Mouse (Mus musculus) retina, adult 2 months (tissue): ENCODE measurements at regions not wholly inside any gene's neighbourhood (a gene's known extent, or its start where the extent isn't known, plus 50 kb on each side); places are given as distances from the start of the nearest gene placed in this dataset.

Experiments
- DNase-seq: peaks from one replicate; pipeline ENCODE4 v3.0.0-alpha.2; 2012; ENCODE audit warnings: low read depth, low spot score

GRCm38 (mm10) chr4:34494961-34495723 lies 55.6 kb upstream of the Akirin2 start:
- no peak for DNase-seq

- DNase-seq = no peak
Measured at GRCm38 (mm10) chr4:34498325-34498724, 52.4 kb upstream of the Akirin2 start.

GRCm38 (mm10) chr4:34498781-34499180 lies 52.0 kb upstream of the Akirin2 start:
- DNase-seq = no peak

GRCm38 (mm10) chr4:34499731-34500130 lies 51.0 kb upstream of the Akirin2 start:
- DNase-seq = no peak
